Mouse (Mus musculus): ENCODE results near the gene Fndc10.
"Not testable (repeated sequence)": the region's sequence is repeated elsewhere in the genome, so short reads cannot be mapped to it uniquely, and the experiment has no call there.

Gene Fndc10

GRCm38 (mm10) chr4:155735788-155736187, 41.6 kb downstream of the Fndc10 start:
- no peak for DNase-seq (ENCODE audit: low spot score)

GRCm38 (mm10) chr4:155736421-155736820, 42.3 kb downstream of the Fndc10 start:
- no peak for DNase-seq (ENCODE audit: low spot score)

- no peak for DNase-seq (ENCODE audit: low spot score)
Measured at GRCm38 (mm10) chr4:155738262-155738661, 44.1 kb downstream of the Fndc10 start.

GRCm38 (mm10) chr4:155739152-155739551, 45.0 kb downstream of the Fndc10 start:
- no peak for DNase-seq (ENCODE audit: low spot score)

- no peak for DNase-seq (ENCODE audit: low spot score)
Measured at GRCm38 (mm10) chr4:155739741-155740636, 45.8 kb downstream of the Fndc10 start.

- DNase-seq (ENCODE audit: low spot score), result not testable (repeated sequence)
Measured at GRCm38 (mm10) chr4:155740681-155741080, 46.5 kb downstream of the Fndc10 start.

- no peak for DNase-seq (ENCODE audit: low spot score)
Measured at GRCm38 (mm10) chr4:155742684-155743083, 48.5 kb downstream of the Fndc10 start.

DNA sequence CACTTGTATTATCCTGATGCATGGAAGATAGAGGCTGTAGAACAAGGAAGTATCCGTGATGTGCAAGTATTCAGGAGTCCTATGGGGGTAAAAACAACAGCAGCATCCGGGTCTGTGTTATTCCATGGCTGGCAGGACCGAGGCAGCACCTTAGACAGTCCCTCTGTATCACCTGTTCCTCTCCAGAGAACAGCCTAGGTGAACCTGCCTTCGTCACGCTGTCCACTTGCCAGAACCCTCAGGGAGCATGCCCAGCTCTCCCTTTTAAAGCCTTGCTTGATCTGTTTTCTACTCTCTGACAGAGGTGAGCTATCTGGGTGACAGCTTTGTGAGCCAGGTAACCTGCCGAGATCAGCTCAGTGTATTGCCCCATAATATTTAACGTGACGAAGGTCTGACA, 50.3 kb downstream of the Fndc10 start:
- no peak for DNase-seq (ENCODE audit: low spot score)

DNA sequence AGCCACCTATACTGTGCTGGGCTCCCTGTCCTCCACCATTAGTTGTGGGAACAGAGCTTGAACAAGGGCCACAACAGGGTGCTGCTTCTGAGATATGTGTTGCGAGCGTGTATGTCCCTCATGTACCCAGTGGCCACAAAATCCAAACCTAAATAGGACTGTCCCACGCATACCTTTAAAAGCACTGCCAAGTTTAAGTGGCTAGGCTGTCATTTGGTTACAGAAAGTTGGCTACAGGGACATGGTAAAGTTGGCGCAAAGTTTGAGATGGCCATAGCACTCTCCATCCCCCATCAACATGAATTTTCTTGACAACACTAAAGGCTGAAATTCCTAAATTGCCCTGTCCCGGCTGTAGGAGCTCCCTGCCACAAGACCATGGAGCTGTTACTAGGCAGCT, 51.0 kb downstream of the Fndc10 start:
- DNase-seq (ENCODE audit: low spot score), result no peak

All from embryo, embryonic 10.5 days (tissue).